Mouse (Mus musculus) urinary bladder, postnatal 14 days (tissue): ENCODE results near the gene Cbx4.

Experiments
- DNase-seq: peaks from one replicate; pipeline ENCODE4 v3.0.0; 2021; ENCODE audit warnings: low spot score

Cbx4 gene

DNA sequence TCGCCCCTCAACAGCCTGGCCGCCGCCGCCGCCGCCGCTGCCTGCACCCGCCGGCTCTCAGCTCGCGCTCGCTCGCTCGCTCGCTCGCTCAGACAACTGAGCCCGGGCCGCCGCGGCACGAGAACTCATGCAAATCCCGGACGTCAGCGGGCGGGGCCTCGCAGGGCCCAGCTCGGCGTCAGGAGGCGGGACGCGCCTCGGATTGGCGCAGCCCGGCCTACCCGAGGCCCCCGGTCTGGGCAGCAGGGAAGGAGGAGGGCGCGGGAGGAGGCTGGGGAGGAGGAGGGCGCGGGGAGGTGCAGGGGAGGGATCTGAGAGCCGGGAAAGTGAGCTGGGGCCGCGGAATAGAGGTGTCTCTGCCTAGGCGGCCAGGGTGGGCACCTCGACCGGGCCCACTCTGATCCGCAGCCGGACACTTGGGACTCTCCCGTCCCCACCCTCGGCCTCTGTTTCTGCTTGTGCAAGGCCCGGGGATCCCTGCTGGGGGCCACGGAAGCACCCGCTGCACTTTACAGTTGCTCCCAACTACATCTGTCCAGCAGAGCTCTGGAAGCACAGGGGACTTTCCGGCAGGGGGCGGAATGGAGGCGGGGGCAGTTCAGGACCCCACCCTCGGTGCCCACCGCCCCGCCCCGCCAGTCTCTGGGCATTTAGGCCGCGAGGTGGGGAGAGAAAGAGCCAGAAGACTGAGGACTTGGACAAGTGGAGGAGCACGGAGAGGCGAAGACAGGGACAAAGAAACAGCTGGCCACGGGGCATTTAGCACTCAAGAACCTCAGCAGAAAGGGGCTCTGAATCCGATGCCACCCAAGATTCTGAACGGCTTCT, at the start of gene Cbx4:
Cbx4 (minus strand) TSS at position 78 of the 828 bp plus-strand sequence.
- DNase-seq, result peak; percentile 94

- no peak for DNase-seq
Measured at GRCm38 (mm10) chr11:119134586-119134985, 48.6 kb upstream of the Cbx4 start.

DNA sequence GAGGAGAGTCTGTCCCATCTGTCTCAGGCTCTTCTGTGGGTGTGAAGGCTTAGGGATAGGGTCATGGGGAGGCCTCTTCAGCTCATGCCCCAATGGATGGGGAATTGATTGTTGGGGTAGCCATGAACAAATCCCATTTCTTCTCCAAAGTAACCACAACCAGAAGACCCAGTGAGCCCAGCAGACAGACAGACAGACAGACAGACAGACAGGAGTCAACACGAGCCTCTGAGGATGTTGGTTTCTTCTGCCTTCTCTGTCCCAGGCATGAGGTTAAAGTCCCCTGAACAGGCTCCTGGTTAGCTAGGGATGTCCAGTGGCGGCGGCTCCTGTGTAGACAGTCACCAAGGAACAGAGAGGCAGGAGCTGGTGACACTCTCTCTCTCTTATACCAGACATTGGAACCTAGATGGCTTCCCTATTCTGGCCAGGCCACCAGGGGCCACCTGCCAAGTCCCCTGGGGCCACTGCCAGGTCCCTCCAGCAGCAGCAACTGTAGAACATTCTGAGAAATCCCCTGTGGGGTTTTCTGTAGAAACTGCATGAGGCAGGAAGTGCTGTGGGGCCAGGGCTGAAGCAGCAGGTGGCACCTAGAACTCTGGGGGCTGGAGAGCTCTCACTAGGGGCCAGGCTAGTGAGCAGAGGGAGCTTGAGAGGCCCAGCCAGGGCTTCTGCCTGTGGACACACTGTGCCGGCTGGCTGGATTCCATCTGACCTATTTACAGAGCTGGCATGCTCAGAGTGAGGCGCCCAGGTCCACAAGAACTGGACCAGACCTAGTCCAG, 47.6 kb upstream of the Cbx4 start:
- DNase-seq, result peak; percentile 51

- no peak for DNase-seq
Measured at GRCm38 (mm10) chr11:119132198-119133035, 46.4 kb upstream of the Cbx4 start.

DNA sequence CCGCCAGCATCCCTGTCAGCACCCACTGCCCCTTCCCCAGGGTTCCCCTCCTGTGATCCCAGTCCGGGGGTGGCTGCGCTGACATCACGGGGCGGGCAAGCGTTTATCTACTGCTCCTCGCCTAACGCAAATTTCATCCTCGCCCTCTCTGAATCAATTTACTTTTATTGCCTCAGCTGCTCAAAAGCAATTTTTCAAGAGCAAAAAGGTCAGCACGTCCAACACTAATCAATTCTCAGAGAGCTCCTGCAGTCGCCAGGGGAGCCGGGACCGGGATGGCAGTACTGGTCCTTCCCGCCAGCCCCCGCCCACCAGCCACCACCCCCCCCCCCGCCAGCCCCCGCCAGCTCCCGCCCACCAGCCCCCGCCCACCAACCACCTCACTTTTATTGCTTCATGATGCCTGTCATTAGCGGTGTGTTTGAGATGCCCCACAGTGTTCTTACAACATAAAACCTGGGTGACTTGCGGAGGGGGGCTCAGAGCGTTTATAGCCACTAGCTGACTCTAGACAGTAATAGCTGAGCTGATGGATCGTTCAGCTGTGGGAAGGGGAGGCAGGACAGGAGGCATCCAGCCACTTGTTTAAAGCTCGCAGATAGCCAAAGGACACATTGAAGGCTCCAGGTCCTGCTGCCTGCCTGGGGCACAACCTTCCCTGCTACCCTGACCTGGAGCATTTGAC, 44.2 kb upstream of the Cbx4 start:
- DNase-seq, result no peak

GRCm38 (mm10) chr11:119129281-119130058, 43.4 kb upstream of the Cbx4 start:
- no peak for DNase-seq

DNA sequence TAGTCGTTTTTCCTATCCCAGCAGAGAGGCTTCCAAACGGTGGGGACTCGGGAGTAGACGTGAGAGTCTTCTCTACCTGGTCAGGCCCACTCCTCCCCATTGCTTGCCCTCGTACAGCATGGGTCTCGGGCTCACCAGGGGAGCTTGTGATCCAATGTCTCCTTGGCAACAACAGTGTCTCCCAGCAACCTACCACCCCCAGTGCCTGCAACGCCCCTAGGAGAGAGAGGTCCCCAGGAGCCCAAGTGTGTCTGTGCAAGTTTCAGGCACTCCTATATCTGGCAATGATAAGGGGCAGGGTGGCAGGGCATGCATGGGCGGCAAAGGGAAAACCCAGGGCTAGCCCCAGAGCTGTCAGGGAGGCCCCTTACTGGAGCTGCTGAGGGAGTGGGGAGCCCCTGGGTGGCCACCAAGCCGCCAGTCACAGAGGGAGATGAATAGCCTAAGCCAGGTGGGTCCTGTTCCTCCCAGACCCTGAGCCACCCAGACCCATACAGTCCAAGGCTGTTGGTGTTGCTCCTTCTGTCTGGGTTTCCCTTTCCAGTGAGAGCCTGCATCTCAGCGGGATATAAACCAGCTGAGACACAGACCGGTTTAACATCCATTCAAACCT, 42.8 kb upstream of the Cbx4 start:
- no peak for DNase-seq

GRCm38 (mm10) chr11:119127686-119128473, 41.9 kb upstream of the Cbx4 start:
- DNase-seq, result peak; percentile 91

GRCm38 (mm10) chr11:119127147-119127546, 41.1 kb upstream of the Cbx4 start:
- peak; percentile 36 for DNase-seq

DNA sequence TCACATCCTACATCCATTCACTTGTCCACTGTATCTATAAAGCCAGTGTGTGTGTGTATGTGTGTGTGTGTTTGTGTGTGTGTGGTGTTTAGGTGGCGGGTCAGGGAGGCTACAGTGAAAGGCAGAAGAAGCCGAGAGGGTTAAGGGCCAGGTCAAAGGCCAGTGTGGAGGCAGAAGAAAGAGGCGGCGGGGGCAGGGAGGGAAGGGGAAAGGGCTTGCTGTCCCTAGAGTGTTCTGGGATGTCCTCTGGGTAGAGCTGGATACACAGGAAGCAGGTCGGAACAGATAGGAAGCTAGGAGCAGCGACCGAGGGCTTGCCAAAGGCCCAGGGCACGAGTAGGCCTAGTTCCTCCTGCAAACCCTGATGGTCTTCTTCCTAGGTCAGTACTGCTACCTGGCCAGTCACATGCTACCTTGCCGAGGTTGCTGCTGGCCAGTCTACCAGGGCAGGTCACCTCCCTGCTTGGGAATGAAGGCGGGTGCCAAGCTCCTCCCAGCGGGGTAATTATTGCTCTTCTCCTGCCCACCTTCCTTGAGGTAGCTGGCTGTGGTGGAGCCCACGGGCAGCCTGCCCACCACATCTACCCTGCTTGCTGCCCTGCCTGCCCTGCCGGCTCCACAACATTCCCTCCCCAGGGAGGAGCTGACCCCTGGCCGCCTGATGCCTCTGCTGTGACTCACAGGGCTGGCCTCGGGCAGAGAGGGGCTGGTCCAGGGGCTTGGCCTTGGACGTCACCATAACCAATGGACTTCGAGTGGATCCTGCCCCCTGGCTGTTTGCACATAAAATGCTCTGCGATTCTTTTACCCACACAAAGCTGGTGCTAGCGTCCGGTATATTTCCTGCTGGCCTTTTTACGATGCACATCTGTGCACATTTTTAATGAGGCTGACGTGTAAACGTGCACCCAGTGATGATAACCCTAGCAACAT, 40.2 kb upstream of the Cbx4 start:
- DNase-seq, result peak; percentile 97

- DNase-seq, result no peak
Measured at GRCm38 (mm10) chr11:119124536-119124935, 38.5 kb upstream of the Cbx4 start.

GRCm38 (mm10) chr11:119123522-119124319, 37.7 kb upstream of the Cbx4 start:
- no peak for DNase-seq

GRCm38 (mm10) chr11:119122396-119122795, 36.4 kb upstream of the Cbx4 start:
- DNase-seq, result no peak

DNA sequence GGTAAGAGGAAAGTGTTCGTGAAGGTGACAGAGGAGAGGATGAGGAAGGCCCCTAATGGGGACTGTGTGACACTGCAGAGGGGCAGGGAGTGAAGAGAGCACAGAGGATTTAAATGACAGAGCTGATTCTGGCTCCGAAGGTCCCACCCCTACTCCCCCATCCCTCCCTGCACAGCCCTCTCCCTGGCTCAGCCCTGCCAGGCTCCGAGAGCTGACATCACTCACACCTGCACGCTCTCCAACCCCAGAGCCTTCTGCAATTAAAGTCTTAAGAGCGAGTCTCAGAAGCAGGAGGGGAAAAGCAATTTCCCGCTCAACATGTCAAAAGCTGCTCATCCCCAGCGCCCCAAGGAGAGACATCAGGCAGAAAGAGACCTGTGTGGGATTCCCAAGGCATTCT, 32.9 kb upstream of the Cbx4 start:
- DNase-seq, result no peak

DNA sequence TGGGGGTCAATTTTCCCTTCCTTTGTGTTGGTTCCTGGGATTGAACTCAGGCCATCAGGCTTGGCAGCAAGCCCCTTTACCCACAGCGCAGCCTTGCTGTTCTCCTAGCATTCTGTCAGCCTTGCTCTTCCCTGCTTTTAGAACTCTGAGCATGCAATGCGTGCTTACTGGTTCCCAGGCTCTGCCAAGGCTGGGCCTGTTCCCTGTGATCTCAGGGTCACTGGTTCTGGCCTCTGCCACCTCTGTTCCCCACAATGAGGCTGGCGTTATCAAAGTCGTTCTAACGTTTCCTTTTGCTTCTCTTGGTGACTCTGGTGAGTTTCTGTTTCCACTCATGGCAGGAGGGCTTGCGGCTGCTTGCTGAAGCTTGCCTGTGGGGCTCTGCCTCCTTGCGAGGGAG, 31.9 kb upstream of the Cbx4 start:
- DNase-seq, result no peak

DNA sequence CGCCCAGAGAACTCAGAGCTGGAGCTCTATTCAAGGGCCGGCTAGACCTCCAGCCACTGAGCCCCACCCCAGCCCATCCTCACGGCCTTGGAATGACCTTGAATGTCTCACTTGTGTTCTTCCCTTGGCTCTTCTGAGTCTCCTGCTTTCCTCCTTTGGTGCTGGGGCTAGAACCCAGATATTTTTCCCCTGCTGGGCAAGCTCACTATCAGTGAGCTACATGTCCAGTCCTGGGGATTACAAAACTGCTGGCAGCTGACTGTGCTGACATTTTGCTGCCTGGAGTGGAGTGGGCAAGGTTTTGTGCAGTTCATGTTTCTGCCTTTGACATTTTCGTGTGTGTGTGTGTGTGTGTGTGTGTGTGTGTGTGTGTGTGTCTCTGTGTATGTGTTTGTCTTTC, 31.0 kb upstream of the Cbx4 start:
- DNase-seq, result no peak

GRCm38 (mm10) chr11:119112721-119113120, 26.7 kb upstream of the Cbx4 start:
- no peak for DNase-seq

DNA sequence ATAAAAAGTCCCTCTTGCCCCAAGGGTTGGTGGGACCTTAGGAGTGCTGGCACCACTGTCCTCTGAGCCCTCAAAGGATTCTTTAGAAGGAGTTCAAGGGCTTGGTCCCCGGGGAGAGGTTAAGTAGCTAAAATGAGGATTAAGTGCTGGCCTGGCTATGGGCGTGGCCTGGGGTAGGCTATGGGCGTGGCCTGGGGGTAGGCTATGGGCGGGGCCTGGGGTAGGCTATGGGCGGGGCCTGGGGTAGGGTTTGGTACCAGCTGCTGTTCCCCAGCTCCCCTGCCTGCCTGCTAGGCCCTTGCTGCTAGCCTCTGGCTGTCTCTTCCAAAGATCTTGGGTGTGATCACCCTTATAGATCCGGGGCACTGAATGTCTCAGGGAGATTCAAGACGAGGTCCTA, 25.3 kb upstream of the Cbx4 start:
- DNase-seq, result no peak
